Mouse (Mus musculus): ENCODE results near the gene Osbpl11.

DNA sequence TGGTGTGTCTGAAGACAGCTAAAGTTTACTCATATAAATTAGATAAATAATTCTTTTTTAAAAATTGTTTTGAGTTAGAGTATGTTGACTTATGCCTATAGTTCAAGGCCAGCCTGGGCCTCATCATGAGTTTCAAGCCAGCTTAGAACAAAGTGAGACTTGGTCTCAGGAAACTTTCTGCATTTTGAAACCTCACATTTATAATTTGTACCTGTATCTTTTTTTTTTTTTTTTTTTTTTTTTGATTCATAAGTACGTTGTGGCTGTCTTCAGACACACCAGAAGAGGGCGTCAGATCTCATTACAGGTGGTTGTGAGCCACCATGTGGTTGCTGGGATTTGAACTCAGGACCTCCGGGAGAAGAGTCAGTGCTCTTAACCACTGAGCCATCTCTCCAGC lies 75.0 kb downstream of the Osbpl11 start:
- TF ChIP-seq POLR2A (IDR thresholded peaks at IDR 0.05; ENCODE audit: low read depth, low read length) (no peak), CTCF (IDR thresholded peaks at IDR 0.05; ENCODE audit: extremely low read depth, insufficient read depth, insufficient read length, insufficient replicate concordance) (no peak)

All from spleen, adult 2 months (tissue).